Mouse (Mus musculus) erythroid progenitor cell, adult 5-6 weeks (primary cell): ENCODE data around the gene Ereg. TPM values are rescaled to one million over a fixed set of nuclear protein-coding genes. Genes with fewer than 3 reads are reported as not detected.

Experiments used
- ATAC-seq: replicated peaks from 2 replicates; pipeline ENCODE4 v1.8.0; 2016; ENCODE audit warnings: moderate number of reproducible peaks, mild to moderate bottlenecking, moderate TSS enrichment, inconsistent platforms; ENCODE audit not compliant: poor library complexity, low FRiP score, severe bottlenecking
- total RNA-seq, 2 experiments: library from RNA; stranded (forward) in 1 of 2; stranded (reverse) in 1 of 2; fragments of 150-400 nt in 1 of 2; fragments of 186-747, 209-891 nt in 1 of 2; gene quantifications; 2 replicates each; pipeline versions ENCODE4 v1.2.3 to v1.2.4; 2015 to 2017; ENCODE audit warnings: low replicate concordance in 2 of 2

The Ereg gene
- total RNA-seq (2015; ENCODE audit: low replicate concordance): not detected in 2 replicates
- not detected in 2 replicates for total RNA-seq (2017; ENCODE audit: low replicate concordance)

GRCm38 (mm10) chr5:91074450-91074950 is at the start of gene Ereg:
Gene Ereg, plus strand, starts transcription at chr5:91074622.
- ATAC-seq: no peak

- ATAC-seq: no peak
Measured at GRCm38 (mm10) chr5:91027164-91027563, 47.3 kb upstream of the Ereg start, which contains the start of gene Epgn. Gene Epgn, plus strand, starts transcription at chr5:91027464.

DNA sequence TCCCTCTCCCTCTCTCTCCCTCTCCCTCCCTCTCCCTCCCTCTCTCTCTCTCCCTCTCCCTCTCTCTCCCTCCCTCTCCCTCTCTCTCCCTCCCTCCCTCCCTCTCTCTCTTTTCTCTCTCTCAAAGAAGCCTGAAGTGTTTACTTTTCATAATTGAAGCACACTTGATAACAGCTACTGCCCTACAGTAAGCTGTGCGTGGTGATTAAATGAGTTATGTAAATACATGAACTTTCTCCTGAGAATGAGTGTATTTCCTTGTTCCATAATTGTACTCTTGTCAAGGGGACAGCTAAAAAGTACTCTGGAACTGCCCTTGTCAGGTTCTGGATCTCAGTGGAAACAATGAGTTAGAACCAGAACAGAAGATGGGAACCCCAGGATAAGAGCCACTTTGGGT is 46.6 kb upstream of the Ereg start:
- no peak for ATAC-seq

- no peak for ATAC-seq
Measured at GRCm38 (mm10) chr5:91030629-91031028, 43.8 kb upstream of the Ereg start.

- no peak for ATAC-seq
Measured at GRCm38 (mm10) chr5:91035341-91035740, 39.1 kb upstream of the Ereg start.

- no peak for ATAC-seq
Measured at GRCm38 (mm10) chr5:91036628-91037027, 37.8 kb upstream of the Ereg start.

GRCm38 (mm10) chr5:91037756-91038155 is 36.7 kb upstream of the Ereg start:
- no peak for ATAC-seq

DNA sequence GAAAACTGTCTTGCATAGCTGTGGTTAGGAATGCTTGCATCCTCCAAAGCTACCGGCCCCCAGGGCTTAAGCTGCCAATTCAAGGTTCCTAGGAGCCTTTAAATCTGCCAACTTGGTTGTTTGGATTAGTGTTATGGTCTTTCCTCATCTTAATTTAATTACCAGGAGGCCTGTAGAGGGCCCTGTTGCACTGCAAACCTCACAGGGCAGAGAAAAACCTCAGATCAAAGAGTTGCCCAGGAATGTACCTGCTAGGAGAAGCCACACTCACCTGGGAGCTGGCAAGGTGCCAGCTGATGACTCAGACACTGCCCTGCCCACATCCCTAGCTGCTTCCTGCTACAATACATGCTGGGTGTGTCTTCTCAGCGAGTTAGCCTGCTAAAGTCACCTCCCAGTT is 35.9 kb upstream of the Ereg start:
- no peak for ATAC-seq

DNA sequence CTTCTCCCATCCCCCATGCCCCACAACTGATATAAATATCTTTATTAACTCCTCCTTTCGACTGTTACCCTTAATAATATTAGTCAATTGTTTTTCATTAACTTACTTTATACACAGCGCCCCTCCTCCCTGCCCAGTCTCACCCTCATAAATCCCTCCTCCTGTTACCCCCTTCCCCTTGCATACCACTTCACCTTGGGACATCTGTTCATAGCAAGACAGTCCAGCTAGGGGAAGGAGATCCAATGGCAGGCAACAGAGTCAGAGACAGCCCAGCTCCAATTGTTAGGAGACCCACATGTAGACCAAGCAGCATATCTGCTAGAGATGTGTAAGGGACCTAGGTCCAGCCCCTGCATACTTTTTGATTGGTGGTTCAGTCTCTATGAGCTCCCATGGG is 35.5 kb upstream of the Ereg start:
- ATAC-seq: no peak

DNA sequence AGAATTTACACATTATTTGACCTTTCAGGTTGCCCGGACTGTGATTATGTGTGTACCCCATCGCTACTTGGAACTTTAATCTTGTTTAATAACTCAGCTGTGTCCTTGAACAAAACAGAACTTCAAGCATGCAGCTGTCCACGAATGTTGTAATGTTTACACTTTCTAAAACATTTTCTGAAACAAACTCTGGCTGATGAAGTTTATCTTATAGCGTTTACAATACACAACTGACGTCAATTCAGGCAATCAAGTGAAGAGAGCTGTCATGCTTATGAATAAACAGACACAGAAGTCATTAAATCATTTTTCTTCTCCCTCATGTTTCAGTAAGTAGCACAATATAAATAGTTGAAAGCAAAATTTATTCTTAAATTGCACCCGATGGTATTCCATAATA is 26.4 kb upstream of the Ereg start:
- ATAC-seq: no peak

- ATAC-seq: no peak
Measured at GRCm38 (mm10) chr5:91048397-91048796, 26.0 kb upstream of the Ereg start.

- no peak for ATAC-seq
Measured at GRCm38 (mm10) chr5:91072340-91072739, 2.1 kb upstream of the Ereg start.

DNA sequence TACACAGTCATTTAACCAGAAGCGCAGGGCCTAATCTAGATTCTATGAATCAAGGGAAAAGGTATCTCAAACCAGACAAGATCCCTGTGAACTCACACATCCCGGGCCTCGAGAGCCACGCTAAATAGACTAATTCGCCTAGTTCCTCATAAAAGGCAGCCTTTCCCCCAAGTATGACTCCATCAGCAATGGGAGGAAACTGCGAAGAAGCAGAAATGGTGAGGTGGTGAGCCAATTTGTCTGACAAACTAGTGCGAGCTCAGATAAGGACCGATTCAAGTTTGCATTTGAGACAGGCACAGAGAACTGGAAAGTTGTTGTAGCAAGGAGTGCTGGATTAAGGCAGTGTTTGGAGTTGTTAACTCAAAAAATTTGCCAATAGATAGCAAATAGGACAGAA is 796 bp upstream of the Ereg start:
- no peak for ATAC-seq

- no peak for ATAC-seq
Measured at GRCm38 (mm10) chr5:91074026-91074425, 396 bp upstream of the Ereg start.

DNA sequence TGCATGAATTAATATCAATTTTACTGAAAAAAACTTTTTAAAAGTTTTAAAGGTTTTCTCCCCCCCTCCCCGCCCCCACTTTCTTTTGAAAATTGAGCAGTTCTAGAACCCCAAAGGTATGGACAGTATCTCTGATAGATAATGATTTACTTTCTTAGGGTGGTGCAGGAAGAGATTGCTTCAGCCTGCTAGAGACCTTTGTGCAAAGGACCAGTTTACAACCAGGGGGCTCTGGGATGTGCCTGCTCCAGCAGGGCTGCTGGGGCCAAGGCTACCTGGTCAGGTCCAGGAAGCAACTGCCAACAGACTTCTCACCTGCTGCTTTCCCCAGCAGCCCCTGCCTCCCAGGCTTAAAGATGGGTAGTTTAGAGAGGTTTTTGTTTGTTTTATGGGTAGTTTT is 599 bp downstream of the Ereg start:
- ATAC-seq: no peak

DNA sequence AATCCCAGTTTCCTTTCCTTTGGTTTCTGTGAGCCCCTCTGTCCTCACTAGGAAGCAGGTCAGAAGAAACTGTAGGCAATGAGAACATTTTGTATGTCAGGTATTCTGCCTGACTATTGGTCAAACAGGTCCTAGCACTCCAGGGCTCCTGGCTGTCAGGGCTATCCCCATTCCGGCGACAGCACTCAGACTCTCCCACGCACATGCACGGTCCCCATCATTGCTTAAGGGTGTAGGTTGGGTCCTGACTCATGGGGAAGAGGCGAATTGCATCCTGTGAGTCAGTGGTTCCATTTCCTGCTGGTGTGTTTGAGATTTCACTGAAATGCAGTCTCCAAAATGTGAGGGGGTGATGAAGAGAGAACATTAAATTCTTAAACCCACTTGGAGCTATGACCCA is 8.6 kb downstream of the Ereg start:
- ATAC-seq: no peak

- ATAC-seq: no peak
Measured at GRCm38 (mm10) chr5:91085291-91085690, 10.9 kb downstream of the Ereg start.

DNA sequence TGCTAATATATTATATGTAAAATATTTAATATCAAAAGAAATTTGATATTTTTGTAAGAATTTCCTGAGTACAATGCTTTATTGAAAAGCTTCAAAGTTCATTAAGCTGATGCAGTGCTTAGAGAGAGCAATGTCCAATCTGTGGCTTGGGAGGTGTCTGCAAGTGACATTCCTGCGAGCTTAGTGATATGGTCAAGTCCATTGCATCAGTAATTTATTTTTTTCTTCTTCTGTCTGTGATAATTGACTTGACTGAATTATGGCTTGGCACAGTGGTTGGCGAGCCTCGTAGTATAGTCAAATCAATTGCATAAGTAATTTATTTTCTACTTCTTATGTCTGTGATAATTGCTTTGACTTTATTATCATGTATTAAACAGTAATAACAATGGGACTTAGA is 15.9 kb downstream of the Ereg start:
- no peak for ATAC-seq

- ATAC-seq: no peak
Measured at GRCm38 (mm10) chr5:91097911-91098614, 23.6 kb downstream of the Ereg start.

DNA sequence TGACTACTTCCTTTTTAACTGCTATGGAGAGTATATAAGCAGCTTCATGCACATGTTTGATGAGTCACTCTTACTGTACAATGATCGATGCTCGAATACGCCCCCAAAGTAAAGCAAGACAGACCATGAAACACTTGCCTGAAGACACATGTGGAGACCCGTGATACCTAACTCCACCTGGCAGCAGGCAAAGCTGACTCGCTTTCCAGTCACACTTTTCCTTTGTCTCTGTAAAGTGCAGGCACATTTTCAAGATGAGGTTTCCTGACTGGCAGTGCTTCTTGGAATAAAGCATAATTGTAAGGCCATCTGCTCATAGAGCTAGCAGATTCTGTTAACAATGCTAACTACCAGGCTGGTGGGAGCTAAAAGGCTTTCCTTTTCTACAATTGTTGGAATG is 27.3 kb downstream of the Ereg start:
- no peak for ATAC-seq

DNA sequence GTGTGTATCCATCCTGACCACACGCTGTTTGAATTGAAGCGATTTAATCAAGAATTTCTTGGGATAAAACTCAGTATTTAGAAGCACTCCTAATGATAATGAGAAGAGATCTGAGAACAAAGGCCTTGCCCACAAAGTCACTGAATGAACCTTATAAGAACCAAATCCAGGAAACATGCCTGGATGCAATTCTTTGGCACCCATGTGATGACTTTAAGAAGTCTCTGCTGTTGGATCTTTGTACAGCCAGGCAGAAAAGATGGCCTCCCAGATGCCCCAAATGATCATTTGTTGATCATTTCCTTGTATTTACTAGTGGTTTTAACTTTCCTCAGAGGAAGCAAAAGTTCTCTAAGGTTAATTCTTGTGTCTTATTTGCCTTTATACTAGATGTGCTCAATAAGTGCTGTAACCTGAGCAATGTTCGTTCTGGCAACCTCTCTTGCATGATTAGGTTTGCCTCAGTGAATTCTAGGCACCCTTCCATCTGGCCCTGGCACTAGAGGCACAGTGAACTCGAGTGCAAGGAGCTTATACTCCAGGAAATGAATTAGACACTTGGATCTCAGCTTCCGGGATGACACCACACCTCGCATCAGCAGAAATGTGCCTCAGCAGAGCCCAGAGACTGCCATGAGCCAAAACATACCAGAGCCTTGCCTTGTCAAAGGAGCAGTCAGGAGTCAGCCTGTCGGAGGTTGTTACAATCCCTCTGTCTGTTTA is 29.7 kb downstream of the Ereg start:
- ATAC-seq: no peak
